Mouse (Mus musculus): Measurements from ENCODE around the gene Npff. TPM values are rescaled to one million over a fixed set of nuclear protein-coding genes. Genes with fewer than 3 reads are reported as not detected.

The Npff gene
- total and polyA plus RNA-seq, 3 experiments, result 0.92 to 3.2 (median 1.1) TPM

DNA sequence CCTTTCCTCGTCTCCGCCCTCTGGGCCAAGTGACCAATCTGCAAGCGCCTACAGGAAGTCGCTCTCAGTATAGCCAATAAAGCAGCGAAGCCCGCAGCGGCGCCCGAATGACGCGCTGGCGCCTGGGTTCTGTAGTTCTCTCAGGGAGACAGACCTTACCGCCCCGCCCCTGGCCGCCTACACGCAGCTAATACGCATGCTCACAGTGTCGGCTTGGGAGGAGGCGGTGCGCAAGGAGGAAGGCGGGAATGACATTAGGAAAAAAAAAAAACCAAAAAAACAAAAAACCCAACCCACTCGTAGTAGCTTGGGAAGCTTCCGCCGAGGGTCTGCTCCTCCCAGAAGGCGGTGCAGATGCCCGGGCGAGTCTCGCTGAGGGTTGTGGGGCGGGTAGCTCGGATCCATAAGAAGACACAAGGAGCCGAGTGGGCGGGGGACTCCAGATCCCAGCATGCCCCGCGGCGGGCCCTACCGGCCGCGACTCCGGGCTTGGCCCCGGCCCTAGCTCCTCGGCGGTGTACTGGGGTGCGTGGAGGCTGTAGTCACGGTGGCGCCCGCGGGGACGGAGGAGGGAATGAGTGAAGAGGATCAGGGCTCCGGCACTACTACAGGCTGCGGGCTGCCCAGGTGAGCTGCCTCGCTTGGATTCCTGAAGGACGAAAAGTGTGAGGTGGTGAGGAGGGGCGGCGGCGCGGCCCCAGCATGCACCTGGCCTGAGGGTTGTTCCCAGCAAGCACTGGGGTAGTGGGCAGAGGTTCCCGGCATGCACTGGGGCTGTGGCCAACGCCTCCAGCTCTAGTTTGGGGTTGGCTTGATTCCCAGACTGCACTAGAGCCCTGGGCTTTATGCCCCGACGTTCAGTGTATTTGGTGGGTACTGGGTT lies 6.5 kb downstream of the Npff start, which contains the start of gene Tarbp2:
Gene Tarbp2, plus strand, starts transcription at position 217 of the 883 bp plus-strand sequence.
- peak; percentile 88 for ATAC-seq (ENCODE audit: extremely low read depth, insufficient number of reproducible peaks, low FRiP score, poor library complexity, severe bottlenecking)
- peak; percentile 93 for DNase-seq (ENCODE audit: low spot score)
- TF ChIP-seq GATA2 (IDR thresholded peaks at IDR 0.05; ENCODE audit: borderline replicate concordance, low read depth, low read length), result no peak
- H3K27me3 ChIP-seq (ENCODE audit: insufficient read depth, low read length), result peaks cover 12% of the 10 kb centered on the region
- H3K9me3 ChIP-seq (replicated peaks), result no peaks in the 10 kb centered on the region
- H3K36me3 ChIP-seq (replicated peaks), result peaks cover 35% of the 10 kb centered on the region
- peaks cover 53% of the 10 kb centered on the region for H3K4me1 ChIP-seq (ENCODE audit: insufficient read depth, low read depth, low read length)
- peak within 1 kb of the TSS; percentile 79 for H3K4me3 ChIP-seq (ENCODE audit: low read depth, low read length)

DNA sequence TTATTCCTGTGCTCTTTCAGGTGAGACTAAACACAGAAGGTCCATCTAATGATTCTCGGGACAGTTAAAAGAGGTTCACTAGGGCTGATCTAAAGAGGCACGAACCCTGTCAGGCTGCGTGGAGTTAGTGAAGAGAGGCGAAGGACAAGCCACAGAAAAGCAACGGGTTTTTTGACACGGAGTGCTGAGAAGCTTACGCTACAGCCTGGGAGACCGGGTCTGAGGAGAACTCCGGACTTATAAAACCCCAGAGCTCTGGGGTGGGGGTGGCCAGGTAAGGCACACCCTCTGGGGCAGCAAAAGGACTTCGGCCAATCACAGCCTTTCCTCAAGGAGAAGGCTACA lies 7.1 kb downstream of the Npff start:
- TF ChIP-seq GATA1 (IDR thresholded peaks at IDR 0.05; ENCODE audit: borderline replicate concordance, low read length) (no peak), TAL1 (conservative IDR thresholded peaks at IDR 0.05; ENCODE audit: low read depth, low read length) (no peak), POLR2AphosphoS5 (IDR thresholded peaks at IDR 0.05; ENCODE audit: insufficient replicate concordance, low read depth, low read length) (no peak), CTCF (IDR thresholded peaks at IDR 0.05; ENCODE audit: low read depth, low read length) (no peak), GATA2 (IDR thresholded peaks at IDR 0.05; ENCODE audit: borderline replicate concordance, low read depth, low read length) (no peak)
- Histone ChIP-seq H3K36me3 (replicated peaks) (peaks cover 30% of the 10 kb centered on the region), H3K4me1 (ENCODE audit: insufficient read depth, low read depth, low read length) (peaks cover 53% of the 10 kb centered on the region), H3K9me3 (replicated peaks) (no peaks in the 10 kb centered on the region), H3K4me3 (ENCODE audit: low read depth, low read length) (peak overlapping the region; percentile 79), H3K27me3 (ENCODE audit: insufficient read depth, low read length) (peaks cover 12% of the 10 kb centered on the region)
- ATAC-seq (ENCODE audit: extremely low read depth, insufficient number of reproducible peaks, low FRiP score, poor library complexity, severe bottlenecking) (no peak), DNase-seq (ENCODE audit: low spot score) (no peak)

DNA sequence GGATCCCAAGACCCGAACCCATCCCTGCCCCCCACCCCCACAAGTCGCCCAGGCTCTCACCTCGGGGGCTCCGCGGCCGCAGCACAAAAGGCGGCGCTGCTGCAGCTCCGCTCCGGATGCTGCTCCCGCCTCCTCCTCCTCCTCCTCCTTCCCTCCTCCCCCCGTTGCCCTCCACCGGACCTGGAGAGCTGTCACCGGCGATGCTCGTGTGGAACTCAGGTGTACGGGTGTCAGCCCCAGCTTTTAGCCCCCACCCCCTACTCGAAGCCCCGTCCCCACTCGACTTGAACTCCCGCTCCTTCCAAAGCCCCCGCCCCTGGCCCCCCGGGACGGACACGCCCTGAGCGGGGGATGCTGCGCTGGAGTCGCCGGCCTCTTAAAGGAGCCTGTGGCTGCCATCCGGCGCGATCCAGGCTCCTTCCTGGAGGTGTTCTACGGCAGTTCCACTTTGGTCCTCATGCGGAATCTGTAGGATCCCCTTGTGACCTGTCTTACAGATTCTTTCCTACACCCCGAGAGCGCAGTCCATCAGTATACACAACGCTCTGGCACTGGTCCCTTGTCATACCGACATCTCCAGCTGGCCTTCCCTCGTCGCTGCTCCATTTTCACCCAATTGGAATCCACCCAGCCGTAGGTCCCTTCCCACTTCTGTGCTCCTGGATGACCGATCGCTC lies 7.9 kb downstream of the Npff start, which contains the start of gene Map3k12:
Gene Map3k12, minus strand, starts transcription at position 337 of the 677 bp plus-strand sequence.
- H3K4me1 ChIP-seq (ENCODE audit: insufficient read depth, low read depth, low read length), result peaks cover 53% of the 10 kb centered on the region
- ATAC-seq (ENCODE audit: extremely low read depth, insufficient number of reproducible peaks, low FRiP score, poor library complexity, severe bottlenecking), result no peak
- DNase-seq (ENCODE audit: low spot score), result peak; percentile 44

DNA sequence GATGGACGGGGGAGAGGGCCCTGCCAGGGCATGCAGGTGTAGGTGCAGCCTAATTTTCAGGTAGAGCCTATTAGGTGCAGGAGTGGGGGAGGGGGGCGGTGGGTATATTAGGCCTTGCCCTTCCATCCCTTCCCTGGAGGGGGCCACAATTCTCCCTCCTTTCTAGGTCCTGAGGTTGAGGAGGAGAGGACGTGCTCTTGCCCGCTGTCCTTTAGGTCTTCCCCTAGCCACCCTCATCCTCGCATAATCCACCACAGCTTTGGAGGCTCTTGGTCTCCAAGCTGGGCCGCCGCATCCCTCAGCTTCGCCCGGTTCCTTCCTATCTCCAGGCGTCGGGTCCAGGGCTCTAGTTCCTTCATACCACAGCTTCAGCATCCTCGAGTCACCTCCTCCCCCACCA lies 8.4 kb downstream of the Npff start:
- Histone ChIP-seq H3K4me3 (ENCODE audit: low read depth, low read length) (peak overlapping the region; percentile 79), H3K36me3 (replicated peaks) (peaks cover 17% of the 10 kb centered on the region), H3K4me1 (ENCODE audit: insufficient read depth, low read depth, low read length) (peaks cover 52% of the 10 kb centered on the region), H3K27me3 (ENCODE audit: insufficient read depth, low read length) (peaks cover 25% of the 10 kb centered on the region), H3K9me3 (replicated peaks) (no peaks in the 10 kb centered on the region)
- DNase-seq (ENCODE audit: low spot score), result no peak
- TF ChIP-seq TAL1 (conservative IDR thresholded peaks at IDR 0.05; ENCODE audit: low read depth, low read length) (no peak), GATA1 (IDR thresholded peaks at IDR 0.05; ENCODE audit: borderline replicate concordance, low read length) (no peak), POLR2AphosphoS5 (IDR thresholded peaks at IDR 0.05; ENCODE audit: insufficient replicate concordance, low read depth, low read length) (no peak), CTCF (IDR thresholded peaks at IDR 0.05; ENCODE audit: low read depth, low read length) (no peak), GATA2 (IDR thresholded peaks at IDR 0.05; ENCODE audit: borderline replicate concordance, low read depth, low read length) (no peak)
- ATAC-seq (ENCODE audit: extremely low read depth, insufficient number of reproducible peaks, low FRiP score, poor library complexity, severe bottlenecking), result no peak

More for the DNA sequence above, 7.9 kb downstream of the Npff start, which contains the start of gene Map3k12:
- H3K4me3 ChIP-seq (ENCODE audit: low read depth, low read length), result peak within 1 kb of the TSS; percentile 79
- TF ChIP-seq CTCF (IDR thresholded peaks at IDR 0.05; ENCODE audit: low read depth, low read length), result no peak
- no peak for TF ChIP-seq GATA2 (IDR thresholded peaks at IDR 0.05; ENCODE audit: borderline replicate concordance, low read depth, low read length)
- TF ChIP-seq POLR2AphosphoS5 (IDR thresholded peaks at IDR 0.05; ENCODE audit: insufficient replicate concordance, low read depth, low read length), result no peak
- no peak for TF ChIP-seq TAL1 (conservative IDR thresholded peaks at IDR 0.05; ENCODE audit: low read depth, low read length)
- no peak for TF ChIP-seq GATA1 (IDR thresholded peaks at IDR 0.05; ENCODE audit: borderline replicate concordance, low read length)
- peaks cover 23% of the 10 kb centered on the region for H3K36me3 ChIP-seq (replicated peaks)
- peaks cover 20% of the 10 kb centered on the region for H3K27me3 ChIP-seq (ENCODE audit: insufficient read depth, low read length)
- H3K9me3 ChIP-seq (replicated peaks), result no peaks in the 10 kb centered on the region

DNA sequence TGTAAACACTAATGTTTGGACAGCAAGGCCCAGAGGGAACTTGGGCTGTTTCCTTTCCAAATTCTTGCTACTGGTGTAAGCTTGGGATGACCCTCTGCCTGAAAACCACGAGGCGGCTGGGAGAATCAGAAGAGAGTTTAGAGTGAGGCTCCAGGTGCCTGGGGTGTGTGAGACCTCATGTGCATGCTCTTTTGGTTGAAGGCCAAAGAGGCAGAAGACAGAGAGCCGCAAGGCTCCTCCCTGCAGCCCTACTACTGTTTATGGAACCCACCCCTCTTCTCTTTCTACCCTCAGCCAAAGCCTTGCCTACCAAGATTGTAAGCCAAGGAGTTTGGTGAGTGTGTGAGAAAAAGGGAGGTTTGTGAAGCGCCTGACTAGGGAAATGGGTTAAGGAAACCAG lies 9.0 kb downstream of the Npff start:
- ATAC-seq (ENCODE audit: extremely low read depth, insufficient number of reproducible peaks, low FRiP score, poor library complexity, severe bottlenecking), result no peak
- TF ChIP-seq CTCF (IDR thresholded peaks at IDR 0.05; ENCODE audit: low read depth, low read length), result no peak
- TF ChIP-seq GATA1 (IDR thresholded peaks at IDR 0.05; ENCODE audit: borderline replicate concordance, low read length), result no peak
- TF ChIP-seq TAL1 (conservative IDR thresholded peaks at IDR 0.05; ENCODE audit: low read depth, low read length), result no peak
- no peak for TF ChIP-seq GATA2 (IDR thresholded peaks at IDR 0.05; ENCODE audit: borderline replicate concordance, low read depth, low read length)
- no peak for TF ChIP-seq POLR2AphosphoS5 (IDR thresholded peaks at IDR 0.05; ENCODE audit: insufficient replicate concordance, low read depth, low read length)
- Histone ChIP-seq H3K9me3 (replicated peaks) (no peaks in the 10 kb centered on the region), H3K36me3 (replicated peaks) (peaks cover 12% of the 10 kb centered on the region), H3K27me3 (ENCODE audit: insufficient read depth, low read length) (peaks cover 27% of the 10 kb centered on the region), H3K4me1 (ENCODE audit: insufficient read depth, low read depth, low read length) (peaks cover 51% of the 10 kb centered on the region), H3K4me3 (ENCODE audit: low read depth, low read length) (no peak overlapping the region)
- DNase-seq (ENCODE audit: low spot score), result no peak

DNA sequence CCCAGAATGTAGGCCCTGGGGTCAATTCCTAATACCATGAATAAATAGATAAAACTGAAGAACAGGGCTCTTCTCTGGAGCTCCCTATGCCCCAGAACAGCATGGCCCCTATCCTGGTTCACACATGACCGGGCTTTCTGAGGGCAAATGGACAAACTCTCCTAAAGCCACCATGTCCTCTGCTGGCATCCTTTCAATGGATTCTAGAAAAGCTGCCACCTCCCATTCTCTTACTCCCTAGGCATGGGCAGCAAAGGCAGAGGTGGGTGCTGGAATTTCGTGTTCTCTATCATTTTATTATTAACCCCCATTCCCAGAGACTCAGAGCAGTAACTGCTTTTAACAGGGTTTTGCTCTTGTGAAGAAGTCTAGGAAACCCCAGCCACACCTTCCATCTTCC lies 9.5 kb downstream of the Npff start:
- Histone ChIP-seq H3K9me3 (replicated peaks) (no peaks in the 10 kb centered on the region), H3K4me1 (ENCODE audit: insufficient read depth, low read depth, low read length) (peaks cover 51% of the 10 kb centered on the region), H3K4me3 (ENCODE audit: low read depth, low read length) (no peak overlapping the region), H3K36me3 (replicated peaks) (peaks cover 7% of the 10 kb centered on the region), H3K27me3 (ENCODE audit: insufficient read depth, low read length) (peaks cover 33% of the 10 kb centered on the region)
- ATAC-seq (ENCODE audit: extremely low read depth, insufficient number of reproducible peaks, low FRiP score, poor library complexity, severe bottlenecking) (no peak), DNase-seq (ENCODE audit: low spot score) (no peak)
- TF ChIP-seq TAL1 (conservative IDR thresholded peaks at IDR 0.05; ENCODE audit: low read depth, low read length) (no peak), POLR2AphosphoS5 (IDR thresholded peaks at IDR 0.05; ENCODE audit: insufficient replicate concordance, low read depth, low read length) (no peak), GATA2 (IDR thresholded peaks at IDR 0.05; ENCODE audit: borderline replicate concordance, low read depth, low read length) (no peak), CTCF (IDR thresholded peaks at IDR 0.05; ENCODE audit: low read depth, low read length) (no peak), GATA1 (IDR thresholded peaks at IDR 0.05; ENCODE audit: borderline replicate concordance, low read length) (no peak)

Measured in G1E (cell line).